Mouse (Mus musculus) lung, adult 2 months (tissue): ENCODE results near the gene Rplp1.

Source experiments
- CTCF ChIP-seq: fragments of 200-500 bp; IDR thresholded peaks from 2 replicates; pipeline ENCODE4 v1.5.1; 2011; ENCODE audit warnings: mild to moderate bottlenecking, low read length, control low read depth; ENCODE audit not compliant: insufficient read depth
- POLR2A ChIP-seq: fragments of 200-500 bp; IDR thresholded peaks from 2 replicates; pipeline ENCODE4 v1.6.1; 2011; ENCODE audit warnings: low read depth, mild to moderate bottlenecking, control low read depth, low read length, borderline replicate concordance; ENCODE audit errors: extremely low read depth

- TF ChIP-seq CTCF (no peak), POLR2A (no peak)
These were observed 19.0 kb upstream of the Rplp1 start for GRCm38 (mm10) chr9:61933333-61933732.
